Mouse (Mus musculus): Measurements from ENCODE around the gene Aprt. TPM values are rescaled to one million over a fixed set of nuclear protein-coding genes. Genes with fewer than 3 reads are reported as not detected.

The Aprt gene
- total and polyA plus RNA-seq, 3 experiments, result 239 to 287 TPM; not detected in 1

- Histone ChIP-seq H3K79me2 (ENCODE audit: control insufficient read depth, insufficient read depth, low read length, poor library complexity) (no peaks in the 10 kb centered on the region; the same call in 1 of the 2 replicates), H3K4me3 (ENCODE audit: control insufficient read depth in 1 of 2, insufficient read depth in 1 of 2, low read depth in 2 of 2, low read length in 2 of 2) (no peak overlapping the region), H3K27ac (ENCODE audit: control insufficient read depth, low read depth, low read length) (no peak overlapping the region), H3K27me3 (ENCODE audit: control insufficient read depth in 1 of 2, insufficient read depth in 2 of 2, low read length in 2 of 2) (no peaks in the 10 kb centered on the region), H3K9ac (ENCODE audit: control insufficient read depth, low read depth, low read length, poor library complexity, severe bottlenecking) (no peak overlapping the region), H3K36me3 (ENCODE audit: control insufficient read depth in 1 of 2, insufficient read depth in 2 of 2, low read length in 2 of 2) (no peaks in the 10 kb centered on the region; a peak in 1 of 4 replicates), H3K4me1 (ENCODE audit: control insufficient read depth in 1 of 2, insufficient read depth in 2 of 2, low read length in 2 of 2) (peaks cover 8 to 17% of the 10 kb centered on the region in 2 experiments), H3K9me3 (replicated peaks; ENCODE audit: insufficient read depth, low read length) (no peaks in the 10 kb centered on the region)
- no peak for DNase-seq (ENCODE audit: low read depth, low spot score)
- TF ChIP-seq RAD21 (IDR thresholded peaks at IDR 0.05; ENCODE audit: low read depth, low read length), result no peak
- no peak for TF ChIP-seq POLR2AphosphoS5 (IDR thresholded peaks at IDR 0.05; ENCODE audit: borderline replicate concordance, low read depth, low read length)
Observed at GRCm38 (mm10) chr8:122616181-122616905, 39.6 kb upstream of the Aprt start.

GRCm38 (mm10) chr8:122611295-122612133 is 34.8 kb upstream of the Aprt start, which contains the start of the genes Galns and Trappc2l:
Gene Galns, minus strand, starts transcription at chr8:122611463.
Gene Trappc2l, plus strand, starts transcription at chr8:122611640.
- TF ChIP-seq TAL1 (IDR thresholded peaks at IDR 0.05; ENCODE audit: low read length) (no peak), SIN3A (IDR thresholded peaks at IDR 0.05; ENCODE audit: low read length) (0 out of 2 replicates have a peak, but pooled peaks have one; percentile 13), KAT2A (conservative IDR thresholded peaks at IDR 0.05; ENCODE audit: low read depth, low read length) (no peak), ZKSCAN1 (IDR thresholded peaks at IDR 0.05; ENCODE audit: low read depth, low read length) (no peak), CTCF (IDR thresholded peaks at IDR 0.05 in 2 of 3, conservative IDR thresholded peaks at IDR 0.05 in 1 of 3; ENCODE audit: control insufficient read depth in 1 of 3, insufficient read depth in 1 of 3, low read depth in 2 of 3, low read length in 3 of 3, poor library complexity in 1 of 3, severe bottlenecking in 1 of 3) (0 out of 6 replicates have a peak, but pooled peaks of 1 of the 3 experiments have one; percentile 1), HCFC1 (IDR thresholded peaks at IDR 0.05; ENCODE audit: low read depth, low read length) (peak; percentile 62; the same call in 1 of the 2 replicates), POLR2A (IDR thresholded peaks at IDR 0.05; ENCODE audit: control insufficient read depth in 1 of 2, insufficient read depth in 1 of 2, low read depth in 1 of 2, low read length in 2 of 2, poor library complexity in 1 of 2) (peak in 1 of 2 experiments; percentile 36; a peak in 1 of 4 replicates), NELFE (IDR thresholded peaks at IDR 0.05; ENCODE audit: low read depth, low read length) (peak; percentile 45; the same call in 1 of the 2 replicates), CHD2 (IDR thresholded peaks at IDR 0.05; ENCODE audit: low read length) (no peak), POLR2AphosphoS2 (IDR thresholded peaks at IDR 0.05; ENCODE audit: low read length) (no peak), ZNF384 (IDR thresholded peaks at IDR 0.05; ENCODE audit: low read depth, low read length) (no peak), ETS1 (IDR thresholded peaks at IDR 0.05; ENCODE audit: low read depth, low read length) (no peak), USF1 (IDR thresholded peaks at IDR 0.05; ENCODE audit: low read depth, low read length) (peak; percentile 92), BHLHE40 (IDR thresholded peaks at IDR 0.05; ENCODE audit: borderline replicate concordance, low read depth, low read length) (no peak), USF2 (IDR thresholded peaks at IDR 0.05; ENCODE audit: borderline replicate concordance in 1 of 2, insufficient read depth in 1 of 2, low read depth in 1 of 2, low read length in 2 of 2) (peak in 1 of 2 experiments; percentile 58; a peak in 1 of 4 replicates)
- no peaks in the 10 kb centered on the region for H3K27me3 ChIP-seq (ENCODE audit: control insufficient read depth in 1 of 2, insufficient read depth in 2 of 2, low read length in 2 of 2)
- no peaks in the 10 kb centered on the region for H3K36me3 ChIP-seq (ENCODE audit: control insufficient read depth in 1 of 2, insufficient read depth in 2 of 2, low read length in 2 of 2)
- H3K27ac ChIP-seq (ENCODE audit: control insufficient read depth, low read depth, low read length), result peak within 1 kb of the TSS; percentile 36
- H3K79me2 ChIP-seq (ENCODE audit: control insufficient read depth, insufficient read depth, low read length, poor library complexity), result peaks cover 2% of the 10 kb centered on the region; the same call in 1 of the 2 replicates
- no peaks in the 10 kb centered on the region for H3K9me3 ChIP-seq (replicated peaks; ENCODE audit: insufficient read depth, low read length)
- peak within 1 kb of the TSS; percentile 85 to 87 for H3K4me3 ChIP-seq (ENCODE audit: control insufficient read depth in 1 of 2, insufficient read depth in 1 of 2, low read depth in 2 of 2, low read length in 2 of 2)
- DNase-seq (ENCODE audit: low read depth, low spot score), result peak; percentile 90
- H3K9ac ChIP-seq (ENCODE audit: control insufficient read depth, low read depth, low read length, poor library complexity, severe bottlenecking), result peak within 1 kb of the TSS; percentile 81
- H3K4me1 ChIP-seq (ENCODE audit: control insufficient read depth in 1 of 2, insufficient read depth in 2 of 2, low read length in 2 of 2), result peaks cover 0 to 6% of the 10 kb centered on the region in 2 experiments; a peak in 1 of 4 replicates

Measured in MEL (cell line).